Mouse (Mus musculus): Measurements from ENCODE around the gene Sytl2. TPM values are rescaled to one million over a fixed set of nuclear protein-coding genes. Genes with fewer than 3 reads are reported as not detected.
A peak's percentile ranks its signal among the peaks of the same experiment; 100 is the strongest.

The Sytl2 gene
- total RNA-seq, 1 experiment = 2.7 TPM

GRCm38 (mm10) chr7:90457517-90457916, 155.5 kb downstream of the Sytl2 start:
- Histone ChIP-seq H3K9ac (ENCODE audit: insufficient read depth, low read depth, low read length, poor library complexity, severe bottlenecking) (peak overlapping the region; percentile 95), H3K36me3 (ENCODE audit: control insufficient read depth, insufficient read depth, low read length, poor library complexity, severe bottlenecking) (peaks cover 2% of the 10 kb centered on the region; the same call in 1 of the 2 replicates), H3K27ac (ENCODE audit: insufficient read depth, low read depth, low read length, poor library complexity, severe bottlenecking) (peak overlapping the region; percentile 3; the same call in 1 of the 2 replicates), H3K4me3 (ENCODE audit: insufficient read depth in 1 of 2, low read depth in 1 of 2, low read length in 2 of 2, poor library complexity in 1 of 2, severe bottlenecking in 1 of 2) (peak overlapping the region; percentile 78 to 80), H3K9me3 (ENCODE audit: control insufficient read depth, insufficient read depth, low read depth, low read length) (no peaks in the 10 kb centered on the region), H3K4me1 (ENCODE audit: control insufficient read depth in 2 of 2, insufficient read depth in 2 of 2, low read length in 2 of 2, poor library complexity in 1 of 2) (peaks cover 0 to 2% of the 10 kb centered on the region in 2 experiments; a peak in 1 of 4 replicates)
- TF ChIP-seq HCFC1 (IDR thresholded peaks at IDR 0.05; ENCODE audit: borderline replicate concordance, insufficient read depth, low read length) = no peak
- TF ChIP-seq ZC3H11A (IDR thresholded peaks at IDR 0.05; ENCODE audit: borderline replicate concordance, low read depth, low read length) = no peak
- TF ChIP-seq ZNF384 (IDR thresholded peaks at IDR 0.05; ENCODE audit: low read depth, low read length) = no peak
- no peak for TF ChIP-seq CHD2 (IDR thresholded peaks at IDR 0.05; ENCODE audit: low read depth, low read length)
- no peak for TF ChIP-seq MAFK (IDR thresholded peaks at IDR 0.05; ENCODE audit: insufficient read depth, low read depth, low read length)
- in situ Hi-C loops (cut with MboI; ENCODE audit: low sequenced_read_pairs in 2 of 2, unreplicated experiment in 2 of 2) = no loop called here
- DNase-seq (ENCODE audit: low read depth, low spot score) = no peak

Other genes starting within 250 kb of the Sytl2 start
- 86.2 and 125 TPM in 2 replicates for gene Picalm, start 172.0 kb upstream of the Sytl2 start, total RNA-seq (2012; rRNA removed)
- 0.31 and 0.42 TPM in 2 replicates for gene Ccdc83, start 36.5 kb upstream of the Sytl2 start, total RNA-seq (2012; rRNA removed)
- 1.0 and 1.7 TPM in 2 replicates for gene Ccdc89, start 124.3 kb downstream of the Sytl2 start, total RNA-seq (2012; rRNA removed)
- gene Crebzf, start 140.5 kb downstream of the Sytl2 start, total RNA-seq (2012; rRNA removed) = 56.6 and 101 TPM in 2 replicates
- gene Tmem126a, start 155.0 kb downstream of the Sytl2 start, total RNA-seq (2012; rRNA removed) = 63.3 and 73.8 TPM in 2 replicates
- gene Tmem126b, start 173.7 kb downstream of the Sytl2 start, total RNA-seq (2012; rRNA removed) = 12.8 and 15.3 TPM in 2 replicates
- 0.13 and 0.21 TPM in 2 replicates for gene Dlg2, start 174.4 kb downstream of the Sytl2 start, total RNA-seq (2012; rRNA removed)

Data from ES-E14 (cell line).